ENCODE assay signal across 8 mouse cellular contexts in the genomic region with DNA sequence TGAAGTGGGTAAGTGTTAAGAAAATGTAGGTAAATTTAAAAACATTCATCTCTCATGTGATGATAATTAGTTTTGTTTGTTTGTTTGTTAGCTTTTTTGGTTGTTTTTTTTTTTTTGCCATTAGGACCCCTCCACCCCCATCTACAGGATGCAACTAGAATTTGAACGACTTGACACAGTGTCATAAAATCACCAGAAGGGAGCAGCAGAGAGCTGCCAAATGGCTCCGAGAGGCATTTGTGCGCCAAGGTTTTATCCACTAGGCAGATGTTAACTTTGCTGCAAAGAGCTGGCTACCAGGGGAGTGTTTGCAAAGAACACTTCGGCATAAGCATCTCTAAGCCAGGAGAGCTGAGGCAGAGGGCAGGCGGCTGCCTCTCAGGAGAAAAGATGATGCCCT.
DNase-seq lines count a peak whose midpoint lies in the region; ATAC-seq and TF ChIP-seq lines count a peak whose summit lies in the region.

No protein-coding gene starts in this region.

- TF ChIP-seq RAD21 in MEL (IDR thresholded peaks at IDR 0.05; ENCODE audit: low read depth, low read length), result peak; percentile 78

- DNase-seq in heart, postnatal 36 days, result no peak
- peak; percentile 85 for DNase-seq in MEL (ENCODE audit: low read depth, low spot score)
- DNase-seq in cerebellum, postnatal 25 days, result peak; percentile 34 to 56
- DNase-seq in heart, postnatal 4 days, result peak; percentile 54
- peak; percentile 25 for DNase-seq in left cerebral cortex, adult 11 months (ENCODE audit: low spot score)
- peak; percentile 89 for DNase-seq in midbrain, embryonic 14.5 days
- peak; percentile 10 for DNase-seq in thymus, postnatal 14 days

- intact Hi-C loops in heart, postnatal 36 days (cut with DNase I), result no loop called here

- no peak overlapping the region for H3K9ac ChIP-seq in heart, embryonic 14.5 days (ENCODE audit: low read length)
- H3K9ac ChIP-seq in MEL (ENCODE audit: control insufficient read depth, low read depth, low read length, poor library complexity, severe bottlenecking), result no peak overlapping the region
- H3K9ac ChIP-seq in midbrain, embryonic 14.5 days (replicated peaks; ENCODE audit: low read length), result no peak overlapping the region

- no peak for ATAC-seq in heart, embryonic 14.5 days (ENCODE audit: insufficient number of reproducible peaks, insufficient read depth, low FRiP score, low read depth)
- ATAC-seq in midbrain, embryonic 14.5 days (ENCODE audit: low FRiP score, low TSS enrichment), result no peak

- WGBS in heart, embryonic 14.5 days, result 3% methylated on average over 5 of the region's 5 CpGs
- WGBS in midbrain, embryonic 14.5 days, result 6% methylated on average over 5 of the region's 5 CpGs

- peak; percentile 60 to 82 (median 68) for TF ChIP-seq CTCF in MEL (IDR thresholded peaks at IDR 0.05 in 2 of 3, conservative IDR thresholded peaks at IDR 0.05 in 1 of 3; ENCODE audit: control insufficient read depth in 1 of 3, insufficient read depth in 1 of 3, low read depth in 2 of 3, low read length in 3 of 3, poor library complexity in 1 of 3, severe bottlenecking in 1 of 3)

- no peaks in the 10 kb centered on the region for H3K9me3 ChIP-seq in heart, embryonic 14.5 days (ENCODE audit: control insufficient read depth, low read length)
- no peaks in the 10 kb centered on the region for H3K9me3 ChIP-seq in MEL (replicated peaks; ENCODE audit: insufficient read depth, low read length)
- no peaks in the 10 kb centered on the region for H3K9me3 ChIP-seq in midbrain, embryonic 14.5 days (ENCODE audit: control insufficient read depth, low read length)

- H3K27me3 ChIP-seq in heart, embryonic 14.5 days (ENCODE audit: control insufficient read depth, insufficient read depth, low read length), result 0 out of 2 replicates have a peak, but pooled peaks cover 4% of the 10 kb centered on the region
- no peaks in the 10 kb centered on the region for H3K27me3 ChIP-seq in MEL (ENCODE audit: control insufficient read depth in 1 of 2, insufficient read depth in 2 of 2, low read length in 2 of 2)
- H3K27me3 ChIP-seq in midbrain, embryonic 14.5 days (ENCODE audit: control insufficient read depth, insufficient read depth, low read length), result no peaks in the 10 kb centered on the region

- no peaks in the 10 kb centered on the region for H3K36me3 ChIP-seq in heart, embryonic 14.5 days (ENCODE audit: control insufficient read depth, insufficient read depth, low read length)
- no peaks in the 10 kb centered on the region for H3K36me3 ChIP-seq in MEL (ENCODE audit: control insufficient read depth in 1 of 2, insufficient read depth in 2 of 2, low read length in 2 of 2)
- no peaks in the 10 kb centered on the region for H3K36me3 ChIP-seq in midbrain, embryonic 14.5 days (ENCODE audit: control insufficient read depth, insufficient read depth, low read length)

- no peak for TF ChIP-seq POLR2A in MEL (IDR thresholded peaks at IDR 0.05; ENCODE audit: control insufficient read depth in 1 of 2, insufficient read depth in 1 of 2, low read depth in 1 of 2, low read length in 2 of 2, poor library complexity in 1 of 2)

- TF ChIP-seq EP300 in MEL (IDR thresholded peaks at IDR 0.05; ENCODE audit: low read depth in 1 of 2, low read length in 2 of 2), result no peak

- peak overlapping the region; percentile 69; the same call in 1 of the 2 replicates for H3K4me2 ChIP-seq in heart, embryonic 14.5 days (ENCODE audit: low read length)
- no peak overlapping the region for H3K4me2 ChIP-seq in midbrain, embryonic 14.5 days (ENCODE audit: low read length)

- no peaks in the 10 kb centered on the region for H3K79me2 ChIP-seq in MEL (ENCODE audit: control insufficient read depth, insufficient read depth, low read length, poor library complexity)

- H3K4me1 ChIP-seq in heart, embryonic 14.5 days (ENCODE audit: control insufficient read depth in 2 of 2, insufficient read depth in 2 of 2, low read length in 2 of 2), result peaks cover 0 to 6% of the 10 kb centered on the region in 2 experiments; a peak in 2 of 4 replicates
- H3K4me1 ChIP-seq in MEL (ENCODE audit: control insufficient read depth in 1 of 2, insufficient read depth in 2 of 2, low read length in 2 of 2), result peaks cover 0 to 3% of the 10 kb centered on the region in 2 experiments; a peak in 1 of 4 replicates
- peaks cover 10% of the 10 kb centered on the region for H3K4me1 ChIP-seq in midbrain, embryonic 14.5 days (ENCODE audit: control insufficient read depth, insufficient read depth, low read length)

- no peak overlapping the region for H3K4me3 ChIP-seq in heart, embryonic 14.5 days (ENCODE audit: control insufficient read depth in 1 of 2, insufficient read depth in 1 of 2, low read depth in 1 of 2, low read length in 2 of 2)
- H3K4me3 ChIP-seq in MEL (ENCODE audit: control insufficient read depth in 1 of 2, insufficient read depth in 1 of 2, low read depth in 2 of 2, low read length in 2 of 2), result peak overlapping the region; percentile 38 to 62; a peak in 3 of 4 replicates
- no peak overlapping the region for H3K4me3 ChIP-seq in midbrain, embryonic 14.5 days (replicated peaks; ENCODE audit: low read depth, low read length)

- no peak overlapping the region for H3K27ac ChIP-seq in heart, embryonic 14.5 days (replicated peaks in 1 of 2; ENCODE audit: control insufficient read depth in 1 of 2, insufficient read depth in 1 of 2, low read depth in 2 of 2, low read length in 2 of 2)
- H3K27ac ChIP-seq in MEL (ENCODE audit: control insufficient read depth, low read depth, low read length), result no peak overlapping the region
- H3K27ac ChIP-seq in midbrain, embryonic 14.5 days (replicated peaks; ENCODE audit: low read depth, low read length), result no peak overlapping the region

TF ChIP-seq in MEL, 35 proteins besides CTCF, POLR2A, EP300 and RAD21:
- no peak for TF ChIP-seq TBP (IDR thresholded peaks at IDR 0.05; ENCODE audit: low read depth, low read length)
- TF ChIP-seq TCF12 (IDR thresholded peaks at IDR 0.05; ENCODE audit: low read depth, low read length), result 0 out of 2 replicates have a peak, but pooled peaks have one; percentile 12
- TF ChIP-seq HCFC1 (IDR thresholded peaks at IDR 0.05; ENCODE audit: low read depth, low read length), result peak; percentile 33; the same call in 1 of the 2 replicates
- TF ChIP-seq CHD2 (IDR thresholded peaks at IDR 0.05; ENCODE audit: low read length), result no peak
- TF ChIP-seq MAFK (IDR thresholded peaks at IDR 0.05; ENCODE audit: borderline replicate concordance, low read depth, low read length), result 0 out of 2 replicates have a peak, but pooled peaks have one; percentile 17
- TF ChIP-seq E2F4 (IDR thresholded peaks at IDR 0.05; ENCODE audit: borderline replicate concordance, low read depth, low read length), result no peak
- no peak for TF ChIP-seq MYC (IDR thresholded peaks at IDR 0.05; ENCODE audit: low read depth, low read length)
- no peak for TF ChIP-seq CHD1 (IDR thresholded peaks at IDR 0.05; ENCODE audit: low read depth, low read length)
- TF ChIP-seq MEF2A (IDR thresholded peaks at IDR 0.05; ENCODE audit: extremely low read depth, insufficient replicate concordance, low read depth, low read length, poor library complexity, severe bottlenecking), result no peak
- TF ChIP-seq NELFE (IDR thresholded peaks at IDR 0.05; ENCODE audit: low read depth, low read length), result no peak
- no peak for TF ChIP-seq RCOR1 (IDR thresholded peaks at IDR 0.05; ENCODE audit: low read depth, low read length)
- no peak for TF ChIP-seq JUND (IDR thresholded peaks at IDR 0.05; ENCODE audit: low read depth, low read length)
- TF ChIP-seq MXI1 (IDR thresholded peaks at IDR 0.05; ENCODE audit: low read depth, low read length), result 0 out of 2 replicates have a peak, but pooled peaks have one; percentile 7
- no peak for TF ChIP-seq POLR2AphosphoS2 (IDR thresholded peaks at IDR 0.05; ENCODE audit: low read length)
- TF ChIP-seq SMC3 (IDR thresholded peaks at IDR 0.05; ENCODE audit: low read depth, low read length), result peak; percentile 71
- peak; percentile 62 for TF ChIP-seq ZC3H11A (IDR thresholded peaks at IDR 0.05; ENCODE audit: low read depth, low read length)
- TF ChIP-seq NRF1 (IDR thresholded peaks at IDR 0.05; ENCODE audit: insufficient read depth, low read depth, low read length, poor library complexity, severe bottlenecking), result no peak
- no peak for TF ChIP-seq USF1 (IDR thresholded peaks at IDR 0.05; ENCODE audit: low read depth, low read length)
- 0 out of 2 replicates have a peak, but pooled peaks have one; percentile 25 for TF ChIP-seq MAZ (IDR thresholded peaks at IDR 0.05; ENCODE audit: low read depth, low read length)
- TF ChIP-seq MAX (IDR thresholded peaks at IDR 0.05; ENCODE audit: low read length), result no peak
- no peak for TF ChIP-seq GABPA (IDR thresholded peaks at IDR 0.05; ENCODE audit: low read depth, low read length)
- TF ChIP-seq ZKSCAN1 (IDR thresholded peaks at IDR 0.05; ENCODE audit: low read depth, low read length), result no peak
- TF ChIP-seq TAL1 (IDR thresholded peaks at IDR 0.05; ENCODE audit: low read length), result no peak
- TF ChIP-seq USF2 (IDR thresholded peaks at IDR 0.05; ENCODE audit: borderline replicate concordance in 1 of 2, insufficient read depth in 1 of 2, low read depth in 1 of 2, low read length in 2 of 2), result no peak
- no peak for TF ChIP-seq ELF1 (IDR thresholded peaks at IDR 0.05; ENCODE audit: low read depth, low read length)
- no peak for TF ChIP-seq GATA1 (IDR thresholded peaks at IDR 0.05; ENCODE audit: low read depth, low read length)
- no peak for TF ChIP-seq POLR2AphosphoS5 (IDR thresholded peaks at IDR 0.05; ENCODE audit: borderline replicate concordance, low read depth, low read length)
- no peak for TF ChIP-seq MYB (IDR thresholded peaks at IDR 0.05; ENCODE audit: low read depth, low read length)
- no peak for TF ChIP-seq ZMIZ1 (IDR thresholded peaks at IDR 0.05; ENCODE audit: low read depth, low read length)
- peak; percentile 49; the same call in 1 of the 2 replicates for TF ChIP-seq SIN3A (IDR thresholded peaks at IDR 0.05; ENCODE audit: low read length)
- 0 out of 2 replicates have a peak, but pooled peaks have one; percentile 24 for TF ChIP-seq BHLHE40 (IDR thresholded peaks at IDR 0.05; ENCODE audit: borderline replicate concordance, low read depth, low read length)
- peak; percentile 30; the same call in 1 of the 2 replicates for TF ChIP-seq ZNF384 (IDR thresholded peaks at IDR 0.05; ENCODE audit: low read depth, low read length)
- 0 out of 2 replicates have a peak, but pooled peaks have one; percentile 13 for TF ChIP-seq ETS1 (IDR thresholded peaks at IDR 0.05; ENCODE audit: low read depth, low read length)
- TF ChIP-seq KAT2A (conservative IDR thresholded peaks at IDR 0.05; ENCODE audit: low read depth, low read length), result no peak
- TF ChIP-seq UBTF (IDR thresholded peaks at IDR 0.05; ENCODE audit: borderline replicate concordance, insufficient read depth, low read depth, low read length), result no peak

Comparison
In these comparisons a context has a peak if more than half of its experiments do, and no peak if none do; other contexts are left out.
1. DNase-seq: peak in MEL (single experiment), cerebellum, postnatal 25 days (2 of 2), heart, postnatal 4 days (single experiment), left cerebral cortex, adult 11 months (single experiment), midbrain, embryonic 14.5 days (single experiment) and thymus, postnatal 14 days (single experiment); none in heart, postnatal 36 days (0 of 2).
2. H3K4me3 ChIP-seq: peak in MEL (2 of 2); none in heart, embryonic 14.5 days (0 of 2) and midbrain, embryonic 14.5 days (single experiment).